Mouse (Mus musculus) heart, adult 9 months (tissue): ENCODE data around the gene Fcrlb.
A peak's percentile ranks its signal among the peaks of the same experiment; 100 is the strongest.

Source experiments
- DNase-seq, 2 experiments: peaks; one replicate each; pipeline ENCODE4 v3.0.0; 2022; ENCODE audit warnings: low spot score in 2 of 2

Fcrlb gene

DNA sequence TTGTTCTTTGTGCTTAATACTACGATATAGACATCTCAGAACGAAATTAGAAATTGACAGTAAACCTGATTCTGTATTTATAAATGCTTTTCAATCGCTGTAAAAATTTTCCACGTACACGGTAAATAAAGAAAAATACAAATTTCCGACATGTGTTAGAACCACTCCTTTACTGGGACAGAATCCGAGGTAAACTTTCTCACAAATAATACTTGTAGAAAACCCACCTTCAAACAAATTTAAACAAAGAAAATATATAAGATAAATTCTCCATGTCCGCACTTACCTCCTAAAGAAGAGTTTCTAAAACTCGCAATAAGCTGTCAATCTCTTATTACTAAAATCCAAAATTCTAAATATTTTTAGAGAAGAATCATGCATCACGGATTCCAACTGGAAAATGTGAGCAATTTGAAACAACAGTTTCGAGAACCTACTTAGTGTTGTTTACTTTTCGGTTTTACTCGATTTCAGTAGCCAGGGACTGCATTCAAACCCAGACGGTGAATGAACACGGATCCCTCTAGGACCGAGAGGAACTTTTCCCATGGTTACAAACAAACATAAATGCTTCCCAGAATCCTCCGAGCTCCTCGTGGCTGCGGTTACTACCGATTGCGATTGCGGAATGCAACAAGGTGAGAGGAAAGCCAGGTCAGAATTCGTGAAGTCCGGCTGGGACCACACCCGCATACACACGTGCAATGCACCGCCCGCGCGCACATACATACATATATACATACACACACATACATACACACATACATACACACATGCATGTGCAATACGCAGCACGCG lies 44.4 kb downstream of the Fcrlb start:
- DNase-seq: peak; percentile 74 to 83

DNA sequence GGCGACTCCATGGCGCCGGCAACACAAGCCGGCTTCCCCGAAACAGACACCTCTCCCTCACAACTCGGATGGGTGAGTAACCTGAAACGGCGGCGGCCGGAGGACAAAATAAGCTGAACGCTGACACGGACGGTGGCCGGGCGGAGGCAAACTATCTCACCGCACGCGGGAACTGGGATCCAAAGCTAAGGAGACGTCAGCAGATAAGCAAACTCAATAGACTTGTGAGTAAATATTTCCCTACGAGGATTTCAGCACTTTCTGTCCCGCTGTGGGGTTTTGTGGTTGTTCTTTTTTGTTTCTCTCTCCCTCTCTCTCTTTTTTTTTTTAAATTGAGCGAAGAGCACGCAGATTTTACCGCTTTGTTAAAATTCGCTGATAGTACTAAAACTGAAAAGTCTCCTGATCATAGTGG lies 45.0 kb downstream of the Fcrlb start, which contains the start of gene Atf6:
Gene Atf6 (minus strand): TSS at position 81 of the 415 bp plus-strand sequence.
- peak; percentile 94 to 95 for DNase-seq

DNA sequence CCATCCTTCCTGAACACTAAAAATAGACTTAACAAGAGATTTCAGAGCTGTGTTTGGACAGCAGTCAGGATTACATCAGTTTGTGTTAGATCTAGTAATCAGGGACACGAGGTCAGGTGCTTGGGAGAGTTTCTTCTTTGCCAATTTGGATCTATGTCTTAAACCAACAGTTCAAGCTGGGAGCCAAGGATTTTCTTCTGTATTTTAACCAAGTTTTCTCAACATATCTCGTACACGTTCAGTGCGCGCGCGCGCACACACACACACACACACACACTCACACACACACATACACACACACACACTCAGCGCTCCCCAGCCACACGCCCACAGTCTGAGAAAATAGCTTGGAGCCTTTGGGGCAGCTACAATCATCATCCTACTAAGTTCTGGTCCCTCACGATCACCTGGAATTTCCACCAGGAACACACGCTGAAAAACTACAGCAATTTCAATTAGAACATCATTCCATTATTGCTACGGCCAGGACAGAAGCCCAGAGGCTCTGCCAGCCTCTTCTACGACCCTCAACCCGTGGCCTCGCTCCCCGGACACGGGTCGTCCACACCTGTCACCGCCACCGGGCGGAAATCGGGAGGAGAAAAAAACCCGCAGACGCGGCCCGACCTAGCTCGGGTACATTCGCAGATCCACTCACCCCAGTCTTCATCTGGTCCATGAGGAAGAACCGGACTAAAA lies 45.6 kb downstream of the Fcrlb start:
- DNase-seq: peak in 1 of 2 experiments; percentile 40

- no peak for DNase-seq
Measured at GRCm38 (mm10) chr1:170865406-170865805, 47.3 kb downstream of the Fcrlb start.

DNA sequence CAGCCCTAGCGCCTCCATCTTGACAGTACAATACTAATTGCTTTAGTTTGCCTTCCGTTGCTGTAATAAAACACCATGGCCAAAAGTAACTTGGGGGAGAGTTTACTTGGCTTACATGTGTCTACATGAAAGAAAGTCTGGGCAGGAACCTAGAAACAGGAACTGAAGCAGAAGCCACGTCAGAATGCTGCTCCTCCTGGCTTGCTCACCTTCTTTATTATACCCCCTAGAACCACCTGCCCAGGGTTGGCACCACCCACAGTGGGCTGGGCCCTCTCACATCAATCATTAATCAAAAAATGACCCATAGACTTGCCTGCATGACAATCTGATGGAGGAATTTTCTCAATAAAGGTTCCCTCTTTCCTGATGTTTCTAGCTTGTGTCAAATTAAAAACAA lies 48.0 kb downstream of the Fcrlb start:
- DNase-seq: no peak

DNA sequence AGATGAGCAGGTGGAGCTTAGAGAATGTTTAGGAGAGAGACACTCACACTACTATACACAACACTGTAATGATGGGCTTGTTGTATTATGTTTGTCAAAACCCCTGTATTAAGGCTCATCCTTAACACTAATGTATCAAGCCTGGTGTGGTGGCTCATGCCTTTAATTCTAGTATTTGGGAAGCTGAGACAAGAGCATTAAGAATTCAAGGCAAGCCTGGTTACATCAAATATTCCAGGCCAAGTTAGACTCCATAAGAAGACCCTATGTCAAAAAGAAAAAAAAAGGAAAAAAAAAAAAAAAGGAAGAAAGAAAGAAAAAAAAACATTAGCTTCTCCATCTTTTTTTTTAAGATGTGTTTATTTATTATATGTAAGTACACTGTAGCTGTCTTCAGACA lies 48.5 kb downstream of the Fcrlb start:
- DNase-seq: no peak

- DNase-seq: no peak
Measured at GRCm38 (mm10) chr1:170863033-170863432, 49.7 kb downstream of the Fcrlb start.

GRCm38 (mm10) chr1:170862435-170862717 lies 50.4 kb downstream of the Fcrlb start:
- no peak for DNase-seq

DNA sequence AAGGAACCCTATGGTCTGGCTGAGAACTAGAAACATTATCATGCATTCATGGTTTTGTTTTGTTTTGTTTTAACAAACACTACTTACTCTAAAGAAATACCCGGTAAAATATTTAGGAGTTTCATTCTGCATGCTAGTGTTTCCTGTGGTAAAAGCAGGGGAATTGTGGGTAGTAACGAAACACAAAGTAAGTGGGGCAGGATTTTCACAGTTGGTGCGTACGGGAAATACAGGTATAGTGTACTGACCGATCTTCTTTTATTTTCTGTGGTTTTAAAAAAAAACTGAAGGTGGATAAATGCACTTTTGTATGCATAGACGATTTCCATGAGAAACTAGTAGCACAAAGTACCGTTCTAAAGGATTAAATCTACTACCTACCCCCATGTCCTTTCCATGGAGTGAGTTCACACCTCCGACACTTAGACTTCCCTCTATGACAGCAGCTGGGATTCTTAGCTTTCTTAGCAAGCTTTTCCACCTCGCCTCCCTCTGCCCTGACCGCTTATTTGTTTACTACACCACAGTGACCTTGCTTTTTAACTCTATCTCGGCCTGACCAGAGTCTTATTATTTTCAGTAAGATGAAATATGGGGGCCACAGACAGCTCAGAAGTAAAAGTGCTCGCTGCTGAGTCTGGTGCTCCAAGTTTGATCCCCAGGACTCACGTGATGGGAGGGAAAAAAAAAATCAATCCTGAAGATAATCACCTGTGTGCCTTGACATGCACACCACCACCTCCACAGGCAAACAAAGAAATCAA lies 50.9 kb downstream of the Fcrlb start:
- no peak for DNase-seq

- DNase-seq: no peak
Measured at GRCm38 (mm10) chr1:170858872-170859271, 53.9 kb downstream of the Fcrlb start.

DNA sequence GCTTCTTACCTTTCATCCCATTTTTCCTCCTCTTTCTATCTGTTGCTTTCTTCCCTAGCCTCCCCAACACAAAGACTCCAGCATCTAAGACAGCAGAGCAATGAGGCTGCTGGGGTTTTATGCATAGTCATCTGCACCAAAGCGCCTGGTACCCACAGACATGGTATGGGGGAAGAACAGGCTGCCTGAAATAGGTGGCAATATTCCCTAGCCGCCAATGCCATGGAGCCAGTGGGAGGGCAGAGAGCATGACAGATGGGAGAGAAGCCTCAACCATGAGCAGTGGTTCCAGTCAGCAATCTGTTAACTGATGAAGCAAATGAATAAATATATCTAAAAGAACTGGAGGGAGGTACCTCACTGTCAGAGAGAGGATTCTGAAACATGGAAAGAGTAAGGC lies 55.4 kb downstream of the Fcrlb start:
- no peak for DNase-seq
